Mouse (Mus musculus): Measurements from ENCODE around the gene Dgkh.
"Not testable (repeated sequence)": the region's sequence is repeated elsewhere in the genome, so short reads cannot be mapped to it uniquely, and the experiment has no call there.

The Dgkh gene

GRCm38 (mm10) chr14:78732617-78733312 is at the start of gene Dgkh:
TSS of gene Dgkh (minus strand) at chr14:78732776.
- DNase-seq (ENCODE audit: low read depth, low spot score), result peak; percentile 85

GRCm38 (mm10) chr14:78777215-78777614 is 44.6 kb upstream of the Dgkh start:
- DNase-seq (ENCODE audit: low read depth, low spot score), result no peak

GRCm38 (mm10) chr14:78776659-78777058 is 44.1 kb upstream of the Dgkh start:
- no peak for DNase-seq (ENCODE audit: low read depth, low spot score)

GRCm38 (mm10) chr14:78775699-78776098 is 43.1 kb upstream of the Dgkh start:
- no peak for DNase-seq (ENCODE audit: low read depth, low spot score)

GRCm38 (mm10) chr14:78775226-78775625 is 42.6 kb upstream of the Dgkh start:
- DNase-seq (ENCODE audit: low read depth, low spot score), result no peak

GRCm38 (mm10) chr14:78770457-78770856 is 37.9 kb upstream of the Dgkh start:
- DNase-seq (ENCODE audit: low read depth, low spot score), result no peak

- no peak for DNase-seq (ENCODE audit: low read depth, low spot score)
Measured at GRCm38 (mm10) chr14:78761064-78761463, 28.5 kb upstream of the Dgkh start.

GRCm38 (mm10) chr14:78759491-78759890 is 26.9 kb upstream of the Dgkh start:
- DNase-seq (ENCODE audit: low read depth, low spot score), result no peak

- DNase-seq (ENCODE audit: low read depth, low spot score), result no peak
Measured at GRCm38 (mm10) chr14:78755316-78755715, 22.7 kb upstream of the Dgkh start.

- no peak for DNase-seq (ENCODE audit: low read depth, low spot score)
Measured at GRCm38 (mm10) chr14:78748692-78749091, 16.1 kb upstream of the Dgkh start.

- DNase-seq (ENCODE audit: low read depth, low spot score), result no peak
Measured at GRCm38 (mm10) chr14:78747969-78748651, 15.5 kb upstream of the Dgkh start.

GRCm38 (mm10) chr14:78747454-78747853 is 14.9 kb upstream of the Dgkh start:
- DNase-seq (ENCODE audit: low read depth, low spot score), result no peak

GRCm38 (mm10) chr14:78734605-78735004 is 2.0 kb upstream of the Dgkh start:
- peak; percentile 13 for DNase-seq (ENCODE audit: low read depth, low spot score)

- DNase-seq (ENCODE audit: low read depth, low spot score), result not testable (repeated sequence)
Measured at GRCm38 (mm10) chr14:78734203-78734602, 1.6 kb upstream of the Dgkh start.

- DNase-seq (ENCODE audit: low read depth, low spot score), result peak; percentile 28
Measured at GRCm38 (mm10) chr14:78733366-78734076, 945 bp upstream of the Dgkh start.

- DNase-seq (ENCODE audit: low read depth, low spot score), result peak; percentile 36
Measured at GRCm38 (mm10) chr14:78731852-78732616, 542 bp downstream of the Dgkh start.

- DNase-seq (ENCODE audit: low read depth, low spot score), result no peak
Measured at GRCm38 (mm10) chr14:78731240-78731639, 1.3 kb downstream of the Dgkh start.

GRCm38 (mm10) chr14:78725976-78726375 is 6.6 kb downstream of the Dgkh start:
- DNase-seq (ENCODE audit: low read depth, low spot score), result no peak

GRCm38 (mm10) chr14:78725307-78725956 is 7.1 kb downstream of the Dgkh start:
- DNase-seq (ENCODE audit: low read depth, low spot score), result no peak

- DNase-seq (ENCODE audit: low read depth, low spot score), result peak; percentile 54
Measured at GRCm38 (mm10) chr14:78724414-78725306, 7.9 kb downstream of the Dgkh start.
